Mouse (Mus musculus) MEL (cell line): ENCODE results near the gene Mindy1.

Experiments
- CTCF ChIP-seq, 3 experiments: IDR thresholded peaks in 2 of 3; conservative IDR thresholded peaks in 1 of 3; 2 replicates each; pipeline ENCODE4 v1.5.1; 2011 to 2012; ENCODE audit warnings: low read length in 3 of 3, low read depth in 2 of 3, mild to moderate bottlenecking in 2 of 3, improper control_type of control experiment in 1 of 3, inconsistent platforms in 1 of 3, mixed read lengths in 1 of 3, moderate library complexity in 1 of 3; ENCODE audit not compliant: control insufficient read depth in 1 of 3, insufficient read depth in 1 of 3, poor library complexity in 1 of 3, severe bottlenecking in 1 of 3
- HCFC1 ChIP-seq: IDR thresholded peaks from 2 replicates; pipeline ENCODE4 v1.6.1; 2012; ENCODE audit warnings: low read depth, mild to moderate bottlenecking, inconsistent platforms, low read length, improper control_type of control experiment, moderate library complexity
- JUND ChIP-seq: IDR thresholded peaks from 2 replicates; pipeline ENCODE4 v1.6.1; 2011; ENCODE audit warnings: low read depth, mild to moderate bottlenecking, improper control_type of control experiment, low read length
- TCF12 ChIP-seq: IDR thresholded peaks from 2 replicates; pipeline ENCODE4 v1.6.1; 2014; ENCODE audit warnings: low read depth, mild to moderate bottlenecking, inconsistent platforms, low read length, improper control_type of control experiment, moderate library complexity
- USF1 ChIP-seq: IDR thresholded peaks from 2 replicates; pipeline ENCODE4 v1.6.1; 2014; ENCODE audit warnings: low read depth, mild to moderate bottlenecking, inconsistent platforms, low read length, improper control_type of control experiment, moderate library complexity

GRCm38 (mm10) chr3:95282381-95282864 is 1.3 kb downstream of the Mindy1 start:
- no peak for TF ChIP-seq TCF12
- TF ChIP-seq USF1, result no peak
- no peak for TF ChIP-seq HCFC1
- no peak for TF ChIP-seq JUND
- TF ChIP-seq CTCF (IDR thresholded peaks at IDR 0.05 in 2 of 3, conservative IDR thresholded peaks at IDR 0.05 in 1 of 3; ENCODE audit: control insufficient read depth in 1 of 3, insufficient read depth in 1 of 3, low read depth in 2 of 3, low read length in 3 of 3, poor library complexity in 1 of 3, severe bottlenecking in 1 of 3), result no peak
